Mouse (Mus musculus) hindbrain, embryonic 11.5 days (tissue): Measurements from ENCODE around the gene Lpcat4. TPM values are rescaled to one million over a fixed set of nuclear protein-coding genes. Genes with fewer than 3 reads are reported as not detected.
A peak's percentile ranks its signal among the peaks of the same experiment; 100 is the strongest.
"Not testable (repeated sequence)": the region's sequence is repeated elsewhere in the genome, so short reads cannot be mapped to it uniquely, and the experiment has no call there.

Experiments used
- ATAC-seq: fragments of 200-750 bp; cut with Nextera tagmentation; 2 replicates; pipeline ENCODE4 v1.8.0; 2017; ENCODE audit warnings: mild to moderate bottlenecking, moderate TSS enrichment, moderate library complexity; ENCODE audit not compliant: low FRiP score
- DNase-seq: peaks from one replicate; pipeline ENCODE4 v3.0.0-alpha.2; 2015; ENCODE audit warnings: low spot score
- H3K27ac ChIP-seq: fragments of 300-500 bp; sonication (generic); 2 replicates; pipeline ENCODE4 v1.5.1; 2014; ENCODE audit warnings: mild to moderate bottlenecking, low read depth, low read length
- H3K27me3 ChIP-seq: fragments of 300-500 bp; sonication (generic); 2 replicates; pipeline ENCODE4 v1.6.1; 2014; ENCODE audit warnings: mild to moderate bottlenecking, low read length, moderate library complexity, mixed read lengths; ENCODE audit not compliant: control insufficient read depth, insufficient read depth
- H3K36me3 ChIP-seq: fragments of 300-500 bp; sonication (generic); 2 replicates; pipeline ENCODE4 v1.6.1; 2014; ENCODE audit warnings: mild to moderate bottlenecking, low read length, moderate library complexity, mixed read lengths; ENCODE audit not compliant: control insufficient read depth, insufficient read depth
- H3K4me1 ChIP-seq: fragments of 300-500 bp; sonication (generic); replicated peaks from 2 replicates; pipeline ENCODE4 v1.6.1; 2014; ENCODE audit warnings: low read length, mixed read lengths; ENCODE audit not compliant: control insufficient read depth, insufficient read depth
- H3K4me2 ChIP-seq: fragments of 300-500 bp; sonication (generic); replicated peaks from 2 replicates; pipeline ENCODE4 v1.6.1; 2014; ENCODE audit warnings: mild to moderate bottlenecking, low read depth, low read length
- H3K4me3 ChIP-seq: fragments of 300-500 bp; sonication (generic); 2 replicates; pipeline ENCODE4 v1.5.1; 2014; ENCODE audit warnings: low read depth, low read length
- H3K9ac ChIP-seq: fragments of 300-500 bp; sonication (generic); 2 replicates; pipeline ENCODE4 v1.6.1; 2014; ENCODE audit warnings: low read depth, low read length
- H3K9me3 ChIP-seq: fragments of 300-500 bp; sonication (generic); 2 replicates; pipeline ENCODE4 v1.6.1; 2016; ENCODE audit warnings: low read length; ENCODE audit not compliant: control insufficient read depth
- WGBS: fragments of 180-500 bp; shearing (Covaris S2); extraction: QIAGEN DNeasy Blood & Tissue Kit; methylation state at CpG from one replicate; pipeline ENCODE4 v1.1.7; 2014; 5-methylcytosine and 5-hydroxymethylcytosine counted together
- polyA plus RNA-seq: library from polyadenylated mRNA; unstranded; fragments of >200 nt; fragmentation: Nextera tagmentation; extraction: Ambion mirVana; gene quantifications from 2 replicates; pipeline ENCODE4 v1.2.1, GENCODE M21; 2014

Gene Lpcat4
- polyA plus RNA-seq, 1 experiment from 2014 or later: 10.1 TPM

DNA sequence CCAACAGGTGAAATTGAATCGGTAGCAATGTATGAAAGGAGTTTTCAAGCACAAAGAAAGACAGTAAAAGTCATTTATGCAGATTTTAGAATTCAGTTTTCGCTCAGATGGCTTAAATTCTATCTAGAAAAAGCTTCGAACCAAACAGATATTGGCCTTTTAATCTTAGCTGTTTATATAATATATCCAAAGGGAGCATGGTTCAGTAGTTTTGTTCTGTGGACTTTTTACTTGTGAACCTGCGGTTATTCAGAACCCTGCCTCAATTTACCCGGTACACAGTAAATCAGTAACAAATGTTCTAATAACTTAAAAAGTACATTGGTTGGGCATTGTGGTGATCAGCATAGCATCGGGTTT, 45.7 kb downstream of the Lpcat4 start:
- peak overlapping the region; percentile 35 for H3K4me3 ChIP-seq
- WGBS: 63% methylated on average over 6 of the region's 6 CpGs
- H3K27ac ChIP-seq: no peak overlapping the region
- no peak overlapping the region for H3K9ac ChIP-seq
- DNase-seq: no peak
- H3K4me1 ChIP-seq: no peaks in the 10 kb centered on the region
- H3K36me3 ChIP-seq: no peaks in the 10 kb centered on the region
- peak overlapping the region; percentile 85 for H3K4me2 ChIP-seq
- ATAC-seq: no peak
- no peaks in the 10 kb centered on the region for H3K9me3 ChIP-seq
- no peaks in the 10 kb centered on the region for H3K27me3 ChIP-seq

DNA sequence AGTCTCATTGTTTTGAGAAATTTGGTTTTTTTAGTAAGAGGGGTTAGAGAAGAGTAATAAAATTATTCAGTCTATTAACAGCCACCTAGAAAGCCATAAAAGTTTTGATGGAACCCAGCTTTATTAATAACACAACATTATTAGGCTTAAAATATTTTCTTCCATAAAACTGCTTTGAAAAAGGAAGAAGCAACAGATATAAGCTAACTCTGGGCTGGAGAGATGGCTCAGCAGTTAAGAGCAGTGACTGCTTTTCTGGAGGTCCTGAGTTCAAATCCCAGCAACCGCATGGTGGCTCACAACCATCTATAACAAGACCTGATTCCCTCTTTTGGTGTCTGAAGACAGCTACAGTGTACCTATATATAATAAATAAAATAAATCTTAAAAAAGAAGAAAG, 46.8 kb downstream of the Lpcat4 start:
- ATAC-seq: not testable (repeated sequence)

DNA sequence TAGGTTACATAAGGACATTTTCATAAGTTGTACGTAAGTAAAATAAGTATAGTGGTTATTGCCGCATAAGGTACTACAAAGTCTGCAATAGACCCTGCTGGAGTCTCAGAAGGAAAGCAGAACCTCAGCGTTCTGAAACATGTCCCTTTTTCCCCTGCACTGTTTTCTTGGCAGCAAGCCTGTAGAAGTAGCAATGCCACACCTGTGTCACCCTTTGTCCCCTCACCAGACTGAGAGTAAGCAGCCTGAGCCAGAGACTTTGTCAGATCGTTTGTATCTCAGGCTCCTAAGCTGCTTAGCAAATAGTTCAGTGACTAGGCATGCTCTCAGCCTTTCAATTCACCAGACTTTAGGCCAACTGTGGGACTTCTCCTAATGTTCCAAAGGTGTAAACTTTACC, 47.8 kb downstream of the Lpcat4 start:
- H3K4me1 ChIP-seq: no peaks in the 10 kb centered on the region
- no peak overlapping the region for H3K27ac ChIP-seq
- H3K9me3 ChIP-seq: no peaks in the 10 kb centered on the region
- H3K27me3 ChIP-seq: no peaks in the 10 kb centered on the region
- H3K36me3 ChIP-seq: no peaks in the 10 kb centered on the region
- no peak overlapping the region for H3K4me2 ChIP-seq
- ATAC-seq (no peak), DNase-seq (no peak)
- H3K4me3 ChIP-seq: no peak overlapping the region
- H3K9ac ChIP-seq: no peak overlapping the region
- 75% methylated on average over 4 of the region's 4 CpGs for WGBS

More for the DNA sequence above, 46.8 kb downstream of the Lpcat4 start:
- not testable (repeated sequence) for H3K27ac ChIP-seq, H3K4me3 ChIP-seq, H3K27me3 ChIP-seq, H3K4me1 ChIP-seq, DNase-seq, H3K36me3 ChIP-seq, H3K4me2 ChIP-seq, H3K9me3 ChIP-seq, H3K9ac ChIP-seq
- 94% methylated on average over 1 of the region's 1 CpGs for WGBS

DNA sequence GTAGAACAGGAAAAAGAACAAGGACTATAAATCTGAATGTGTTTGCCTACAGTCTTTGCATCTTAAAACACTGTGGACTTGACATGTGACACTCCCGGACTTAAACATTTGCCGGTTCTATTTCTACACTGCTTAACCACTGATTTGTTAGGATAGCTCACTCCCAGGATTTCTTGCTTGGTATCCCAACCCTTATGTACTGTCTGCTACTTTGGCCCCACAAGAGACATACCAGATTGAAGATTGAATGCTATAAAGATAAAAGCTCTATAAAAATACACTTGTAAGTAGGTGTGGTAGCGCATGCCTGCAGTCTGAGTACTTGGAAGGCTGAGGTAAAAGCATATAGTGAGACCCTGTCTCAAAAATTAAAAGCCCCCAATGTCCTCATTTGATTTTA, 50.2 kb downstream of the Lpcat4 start:
- Histone ChIP-seq H3K36me3 (no peaks in the 10 kb centered on the region), H3K4me1 (no peaks in the 10 kb centered on the region), H3K27me3 (no peaks in the 10 kb centered on the region), H3K27ac (no peak overlapping the region), H3K9ac (no peak overlapping the region), H3K4me3 (no peak overlapping the region), H3K4me2 (no peak overlapping the region), H3K9me3 (no peaks in the 10 kb centered on the region)
- ATAC-seq: no peak
- DNase-seq: no peak
- 98% methylated on average over 3 of the region's 3 CpGs for WGBS

DNA sequence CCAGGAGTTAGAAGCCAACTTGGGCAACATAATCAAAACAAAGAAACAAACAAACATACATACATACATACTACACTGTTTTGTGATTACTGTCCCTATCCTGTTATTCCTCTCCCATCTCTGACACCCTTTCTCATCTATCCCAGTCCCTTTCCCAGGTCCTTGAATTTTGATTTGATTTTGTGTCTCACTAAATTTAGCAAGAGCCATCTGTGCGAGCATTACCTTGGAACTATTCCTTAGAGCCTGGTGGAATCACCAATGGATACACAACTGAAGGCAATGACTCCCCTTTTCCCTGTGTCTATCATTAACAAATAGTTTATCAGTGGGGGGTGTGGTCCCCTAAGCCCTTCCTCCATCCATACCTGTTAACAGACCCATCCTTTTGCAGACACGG, 53.6 kb downstream of the Lpcat4 start:
- DNase-seq: no peak
- Histone ChIP-seq H3K36me3 (no peaks in the 10 kb centered on the region), H3K9me3 (no peaks in the 10 kb centered on the region), H3K9ac (no peak overlapping the region), H3K27me3 (no peaks in the 10 kb centered on the region), H3K27ac (no peak overlapping the region), H3K4me3 (no peak overlapping the region), H3K4me1 (no peaks in the 10 kb centered on the region), H3K4me2 (no peak overlapping the region)
- WGBS: 91% methylated on average over 2 of the region's 2 CpGs
- ATAC-seq: no peak

DNA sequence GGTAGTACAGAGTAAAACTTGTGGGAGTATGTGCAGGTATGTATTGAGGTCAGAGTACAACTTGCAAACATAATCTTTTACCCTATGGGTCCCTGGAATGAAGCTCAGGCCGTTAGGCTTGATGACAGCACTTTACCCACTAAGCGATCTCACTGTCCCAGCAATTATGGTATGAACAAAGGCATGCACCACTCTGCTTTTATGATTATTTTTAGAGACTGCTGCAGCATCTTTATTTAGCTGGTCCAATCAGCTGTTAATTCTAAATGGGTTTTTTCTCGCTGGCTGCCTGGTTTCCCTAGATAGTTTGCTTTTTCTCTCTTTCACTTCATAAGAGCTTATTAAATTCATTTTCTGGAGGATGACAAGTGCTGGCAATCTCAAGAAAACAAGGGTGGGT, 56.9 kb downstream of the Lpcat4 start:
- Histone ChIP-seq H3K27ac (no peak overlapping the region), H3K9me3 (no peaks in the 10 kb centered on the region), H3K4me1 (no peaks in the 10 kb centered on the region), H3K4me2 (no peak overlapping the region), H3K4me3 (no peak overlapping the region), H3K36me3 (no peaks in the 10 kb centered on the region), H3K9ac (no peak overlapping the region), H3K27me3 (no peaks in the 10 kb centered on the region)
- 92% methylated on average over 3 of the region's 3 CpGs for WGBS
- DNase-seq (no peak), ATAC-seq (no peak)

Other genes with a start within 250 kb of the Lpcat4 start
- not detected in 2 replicates for gene Olfr1309, start 249.2 kb upstream of the Lpcat4 start, polyA plus RNA-seq
- not detected in 2 replicates for gene Olfr1310, start 226.8 kb upstream of the Lpcat4 start, polyA plus RNA-seq
- gene Olfr1311, start 215.1 kb upstream of the Lpcat4 start, polyA plus RNA-seq: not detected in 2 replicates
- not detected in 2 replicates for gene Olfr1312, start 189.2 kb upstream of the Lpcat4 start, polyA plus RNA-seq
- not detected in 2 replicates for gene Olfr1313, start 161.6 kb upstream of the Lpcat4 start, polyA plus RNA-seq
- gene Olfr1314, start 142.7 kb upstream of the Lpcat4 start, polyA plus RNA-seq: not detected in 2 replicates
- not detected in 2 replicates for gene Olfr1315-ps1, start 124.0 kb upstream of the Lpcat4 start, polyA plus RNA-seq
- not detected in 2 replicates for gene Olfr1316, start 104.5 kb upstream of the Lpcat4 start, polyA plus RNA-seq
- not detected in 2 replicates for gene Olfr1317, start 99.1 kb upstream of the Lpcat4 start, polyA plus RNA-seq
- not detected in 2 replicates for gene Olfr1318, start 85.3 kb upstream of the Lpcat4 start, polyA plus RNA-seq
- gene Nutm1, start 19.8 kb downstream of the Lpcat4 start, polyA plus RNA-seq: 0.05 and 0.07 TPM in 2 replicates
- 148 and 163 TPM in 2 replicates for gene Nop10, start 22.5 kb downstream of the Lpcat4 start, polyA plus RNA-seq
- 13.7 and 14.2 TPM in 2 replicates for gene Slc12a6, start 26.4 kb downstream of the Lpcat4 start, polyA plus RNA-seq
- not detected in 2 replicates for gene Gm21985, start 26.8 kb downstream of the Lpcat4 start, polyA plus RNA-seq
- 113 and 121 TPM in 2 replicates for gene Emc4, start 128.6 kb downstream of the Lpcat4 start, polyA plus RNA-seq
- 53.4 and 55.1 TPM in 2 replicates for gene Katnbl1, start 139.7 kb downstream of the Lpcat4 start, polyA plus RNA-seq
- gene Emc7, start 215.5 kb downstream of the Lpcat4 start, polyA plus RNA-seq: 12.8 and 13.0 TPM in 2 replicates
- 0.08 and 0.17 TPM in 2 replicates for gene Chrm5, start 241.3 kb downstream of the Lpcat4 start, polyA plus RNA-seq